Mouse (Mus musculus): ENCODE results near the gene 4930412O13Rik. TPM values are rescaled to one million over a fixed set of nuclear protein-coding genes. Genes with fewer than 3 reads are reported as not detected.

The 4930412O13Rik gene
- total RNA-seq, 2 experiments from 2014 or later = 0.26 to 0.76 TPM

- DNase-seq = no peak
Measured at GRCm38 (mm10) chr2:9897846-9898245, 16.8 kb downstream of the 4930412O13Rik start.

- DNase-seq = no peak
Measured at GRCm38 (mm10) chr2:9903854-9904560, 23.0 kb downstream of the 4930412O13Rik start.

GRCm38 (mm10) chr2:9905995-9906394 lies 24.9 kb downstream of the 4930412O13Rik start:
- DNase-seq = no peak

- no peak for DNase-seq
Measured at GRCm38 (mm10) chr2:9917602-9918001, 36.5 kb downstream of the 4930412O13Rik start.

- peak; percentile 25 to 48 for DNase-seq
Measured at GRCm38 (mm10) chr2:9918691-9919471, 37.8 kb downstream of the 4930412O13Rik start.

- DNase-seq = no peak
Measured at GRCm38 (mm10) chr2:9926194-9926904, 45.3 kb downstream of the 4930412O13Rik start.

GRCm38 (mm10) chr2:9926905-9927283 lies 45.8 kb downstream of the 4930412O13Rik start:
- no peak for DNase-seq

Other genes with a start within 250 kb of the 4930412O13Rik start
- gene 9230102O04Rik, start 8.3 kb downstream of the 4930412O13Rik start, total RNA-seq (2021) = not detected
- gene Gata3, start 8.8 kb downstream of the 4930412O13Rik start, total RNA-seq (2021) = 10 to 100 TPM; 12.8 to 13.5 TPM
- gene Taf3, start 167.3 kb downstream of the 4930412O13Rik start, total RNA-seq (2021) = 10 to 100 TPM; 11.8 to 12.1 TPM
- gene Atp5c1, start 199.3 kb downstream of the 4930412O13Rik start, total RNA-seq (2021) = 100 to 1,000 TPM; 357 to 442 TPM
- 10 to 100 TPM; 15.2 to 18.1 TPM for gene Kin, start 199.3 kb downstream of the 4930412O13Rik start, total RNA-seq (2021)

All from adrenal gland, postnatal 36 days (tissue).